Mouse (Mus musculus) MEL (cell line): ENCODE results near the gene Ascl4.

Experiments
- CTCF ChIP-seq, 3 experiments: IDR thresholded peaks in 2 of 3; conservative IDR thresholded peaks in 1 of 3; 2 replicates each; pipeline ENCODE4 v1.5.1; 2011 to 2012; ENCODE audit warnings: low read length in 3 of 3, low read depth in 2 of 3, mild to moderate bottlenecking in 2 of 3, improper control_type of control experiment in 1 of 3, inconsistent platforms in 1 of 3, mixed read lengths in 1 of 3, moderate library complexity in 1 of 3; ENCODE audit not compliant: control insufficient read depth in 1 of 3, insufficient read depth in 1 of 3, poor library complexity in 1 of 3, severe bottlenecking in 1 of 3
- ELF1 ChIP-seq: IDR thresholded peaks from 2 replicates; pipeline ENCODE4 v1.6.1; 2014; ENCODE audit warnings: low read depth, mild to moderate bottlenecking, inconsistent platforms, low read length, improper control_type of control experiment, moderate library complexity
- EP300 ChIP-seq, 2 experiments: IDR thresholded peaks; 2 replicates each; pipeline ENCODE4 v1.6.1; 2011; ENCODE audit warnings: improper control_type of control experiment in 2 of 2, low read length in 2 of 2, low read depth in 1 of 2, mild to moderate bottlenecking in 1 of 2
- GATA1 ChIP-seq: IDR thresholded peaks from 2 replicates; pipeline ENCODE4 v1.6.1; 2011; ENCODE audit warnings: low read depth, low read length, improper control_type of control experiment
- HCFC1 ChIP-seq: IDR thresholded peaks from 2 replicates; pipeline ENCODE4 v1.6.1; 2012; ENCODE audit warnings: low read depth, mild to moderate bottlenecking, inconsistent platforms, low read length, improper control_type of control experiment, moderate library complexity
- MAX ChIP-seq: IDR thresholded peaks from 2 replicates; pipeline ENCODE4 v1.6.1; 2011; ENCODE audit warnings: low read length, improper control_type of control experiment
- POLR2A ChIP-seq, 2 experiments: IDR thresholded peaks; 2 replicates each; pipeline ENCODE4 v1.6.1; 2011 to 2012; ENCODE audit warnings: low read length in 2 of 2, mild to moderate bottlenecking in 2 of 2, control low read depth in 1 of 2, improper control_type of control experiment in 1 of 2, low read depth in 1 of 2, moderate library complexity in 1 of 2; ENCODE audit not compliant: control insufficient read depth in 1 of 2, insufficient read depth in 1 of 2, poor library complexity in 1 of 2
- TBP ChIP-seq: IDR thresholded peaks from 2 replicates; pipeline ENCODE4 v1.8.0; 2011; ENCODE audit warnings: low read depth, low read length, improper control_type of control experiment
- ZNF384 ChIP-seq: IDR thresholded peaks from 2 replicates; pipeline ENCODE4 v1.6.1; 2012; ENCODE audit warnings: low read depth, mild to moderate bottlenecking, inconsistent platforms, low read length, improper control_type of control experiment

- TF ChIP-seq CTCF (IDR thresholded peaks at IDR 0.05 in 2 of 3, conservative IDR thresholded peaks at IDR 0.05 in 1 of 3; ENCODE audit: control insufficient read depth in 1 of 3, insufficient read depth in 1 of 3, low read depth in 2 of 3, low read length in 3 of 3, poor library complexity in 1 of 3, severe bottlenecking in 1 of 3), result no peak
- TF ChIP-seq ELF1, result 0 out of 2 replicates have a peak, but pooled peaks have one; percentile 33
- TF ChIP-seq EP300 (IDR thresholded peaks at IDR 0.05; ENCODE audit: low read depth in 1 of 2, low read length in 2 of 2), result no peak
- no peak for TF ChIP-seq GATA1
- TF ChIP-seq MAX, result peak; percentile 76
- no peak for TF ChIP-seq ZNF384
- TF ChIP-seq POLR2A (IDR thresholded peaks at IDR 0.05; ENCODE audit: control insufficient read depth in 1 of 2, insufficient read depth in 1 of 2, low read depth in 1 of 2, low read length in 2 of 2, poor library complexity in 1 of 2), result peak; percentile 55 to 91; a peak in 3 of 4 replicates
- peak; percentile 90 for TF ChIP-seq HCFC1
- TF ChIP-seq TBP, result peak; percentile 75
Measured at GRCm38 (mm10) chr10:85957464-85957950, 30.0 kb downstream of the Ascl4 start, which contains the start of gene Rtcb.
